Mouse (Mus musculus) ovary, postnatal 14 days (tissue): ENCODE results near the gene Zdhhc5.
"Not testable (repeated sequence)": the region's sequence is repeated elsewhere in the genome, so short reads cannot be mapped to it uniquely, and the experiment has no call there.

Experiments used
- DNase-seq: peaks from one replicate; pipeline ENCODE4 v3.0.0; 2022; ENCODE audit warnings: low spot score

The Zdhhc5 gene

GRCm38 (mm10) chr2:84734919-84735318, 19.9 kb upstream of the Zdhhc5 start:
- no peak for DNase-seq

DNA sequence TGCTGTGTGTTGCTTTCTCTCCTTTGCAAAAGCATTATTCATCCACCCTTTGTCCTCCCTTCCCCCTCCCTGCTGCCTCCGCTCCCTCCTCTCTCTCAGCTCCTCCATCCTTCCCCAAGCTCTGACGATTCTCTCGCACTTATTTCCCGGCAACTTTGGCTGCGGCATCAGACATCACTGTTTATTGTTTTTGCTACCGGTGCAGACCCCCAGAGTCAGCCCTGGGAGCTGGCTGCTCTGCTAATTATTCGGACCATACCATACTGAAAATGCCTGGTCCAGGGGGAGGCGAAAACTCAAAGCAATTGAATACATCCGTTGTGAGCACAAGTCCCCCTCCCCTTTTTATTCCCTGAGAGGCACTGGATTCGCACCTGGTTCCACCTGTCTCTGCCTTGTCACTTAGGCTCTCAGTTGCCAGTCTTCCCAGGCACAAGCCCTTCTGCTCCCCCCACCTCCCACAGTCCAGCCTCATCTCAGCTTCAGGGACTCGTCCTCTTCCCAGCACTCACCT, 19.4 kb upstream of the Zdhhc5 start:
- DNase-seq, result no peak

DNA sequence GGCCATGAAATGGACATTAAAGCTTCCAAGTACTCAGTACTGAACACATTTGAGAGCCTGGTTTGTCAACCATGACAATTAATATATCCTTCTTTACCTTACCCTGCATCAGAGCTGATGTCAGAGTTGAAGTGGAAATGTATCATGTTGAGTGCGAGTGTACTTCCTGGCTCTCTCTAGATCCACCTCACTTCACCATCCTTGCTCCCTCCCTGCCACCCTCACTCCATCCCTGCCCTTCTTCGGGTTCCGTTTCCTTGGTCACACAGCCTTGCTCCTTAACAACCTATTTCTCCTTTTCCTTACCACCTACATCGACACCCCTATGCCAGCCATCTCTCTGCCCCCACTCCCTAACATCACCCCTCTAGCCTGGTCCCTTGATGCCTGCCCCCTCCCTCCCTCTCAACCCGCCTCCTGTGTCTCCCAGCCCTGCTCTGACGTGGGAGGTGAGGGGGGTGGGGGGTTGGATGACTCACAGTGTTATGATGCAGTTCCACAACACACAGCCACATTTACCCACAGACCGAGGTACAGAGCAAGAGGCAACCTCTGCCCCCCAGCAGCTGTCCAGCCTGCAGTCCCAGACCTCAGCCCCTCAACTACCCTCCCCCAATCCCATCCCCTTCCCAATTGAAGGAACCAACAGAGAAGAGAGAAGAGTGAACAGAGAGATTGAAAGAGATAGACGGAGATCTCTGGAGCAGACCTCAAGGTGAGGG, 18.8 kb upstream of the Zdhhc5 start, which contains the start of gene Ypel4:
Ypel4 (plus strand) TSS at position 480 of the 722 bp plus-strand sequence.
- no peak for DNase-seq

DNA sequence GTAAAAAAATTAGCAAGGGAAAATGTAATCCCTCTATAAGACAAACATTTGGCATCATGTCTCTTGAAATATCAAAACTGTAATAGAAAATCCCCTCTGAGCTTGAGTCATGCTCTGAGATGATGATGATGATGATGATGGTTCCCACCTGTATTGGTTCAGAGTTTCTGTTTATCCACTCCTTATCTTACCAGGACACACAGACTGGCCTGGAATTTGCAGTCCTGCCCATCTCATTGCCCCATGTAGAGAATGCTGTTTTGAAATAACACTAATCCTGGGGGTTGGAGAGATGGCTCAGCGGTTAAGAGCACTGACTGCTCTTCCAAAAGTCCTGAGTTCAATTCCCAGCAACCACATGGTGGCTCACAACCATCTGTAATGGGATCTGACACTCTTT, 17.4 kb upstream of the Zdhhc5 start:
- DNase-seq, result no peak

DNA sequence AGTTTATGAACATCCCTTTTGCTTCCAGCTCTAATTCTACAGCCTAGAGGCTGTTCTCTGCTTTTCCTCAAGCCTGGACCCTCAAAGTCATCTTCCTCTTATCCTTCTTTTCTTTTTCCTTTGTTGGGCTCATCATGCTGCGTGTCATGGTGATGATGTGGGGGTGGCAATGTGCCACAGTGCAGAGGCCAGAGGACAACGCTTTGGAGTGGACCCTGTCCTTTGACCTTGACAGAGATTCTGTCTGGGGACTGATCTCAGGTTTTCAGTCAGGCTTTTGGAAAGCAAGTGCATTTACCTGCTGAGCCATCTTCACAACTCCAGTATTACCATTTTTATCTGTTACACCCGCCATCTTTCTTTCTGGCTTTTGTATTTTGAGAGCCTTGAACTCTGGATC, 16.2 kb upstream of the Zdhhc5 start:
- no peak for DNase-seq

DNA sequence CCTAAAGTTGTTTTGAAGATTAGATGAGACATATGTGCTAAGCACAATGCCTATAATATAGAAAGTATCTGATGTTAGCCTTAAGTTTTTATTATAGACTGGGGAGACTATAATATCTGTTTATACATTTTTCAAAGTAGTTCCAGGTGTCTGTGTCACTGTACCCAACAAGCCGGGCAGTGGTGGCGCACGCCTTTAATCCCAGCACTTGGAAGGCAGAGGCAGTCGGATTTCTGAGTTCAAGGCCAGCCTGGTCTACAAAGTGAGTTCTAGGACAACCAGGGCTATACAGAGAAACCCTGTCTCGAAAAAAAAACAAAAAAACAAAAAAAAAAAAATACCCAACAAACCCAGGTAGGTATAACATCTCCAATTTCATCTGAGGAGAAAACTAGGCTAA, 13.2 kb upstream of the Zdhhc5 start:
- not testable (repeated sequence) for DNase-seq

DNA sequence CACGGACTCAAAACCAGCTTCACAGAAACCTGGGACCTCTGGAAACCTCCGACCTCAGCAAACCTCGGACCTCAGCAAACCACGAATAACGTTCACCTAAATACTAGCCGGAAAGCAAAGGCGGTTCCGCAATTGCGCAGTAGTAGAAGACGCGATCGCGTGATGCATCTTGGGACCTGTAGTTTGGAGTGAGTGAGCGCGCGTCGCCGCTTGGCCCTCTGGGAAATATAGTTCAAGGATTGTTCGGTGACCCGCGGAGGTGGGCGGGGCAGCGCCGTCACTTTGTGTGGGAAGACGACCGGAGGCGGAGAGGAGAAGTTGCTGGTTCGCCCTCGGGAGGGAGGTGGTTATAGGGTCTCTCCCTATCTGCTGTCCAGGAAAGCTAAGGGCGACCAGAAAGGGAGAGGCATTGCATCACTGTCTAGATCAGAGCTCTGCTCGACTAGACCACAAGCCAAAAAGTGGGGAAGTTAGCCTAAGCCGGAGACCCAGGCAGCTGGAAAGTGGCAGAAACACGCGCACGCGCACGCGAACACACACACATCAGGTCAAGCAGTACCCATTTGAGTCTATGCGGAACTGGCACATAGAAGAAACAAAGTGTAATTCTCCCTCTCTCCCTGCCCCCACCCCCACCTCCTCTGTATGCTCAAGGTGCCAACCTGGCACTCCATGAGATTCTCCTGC, 12.3 kb upstream of the Zdhhc5 start, which contains the start of gene Clp1:
Clp1 (minus strand) TSS at position 179 of the 687 bp plus-strand sequence.
- peak; percentile 90 for DNase-seq

GRCm38 (mm10) chr2:84726716-84727115, 11.7 kb upstream of the Zdhhc5 start:
- DNase-seq, result no peak

DNA sequence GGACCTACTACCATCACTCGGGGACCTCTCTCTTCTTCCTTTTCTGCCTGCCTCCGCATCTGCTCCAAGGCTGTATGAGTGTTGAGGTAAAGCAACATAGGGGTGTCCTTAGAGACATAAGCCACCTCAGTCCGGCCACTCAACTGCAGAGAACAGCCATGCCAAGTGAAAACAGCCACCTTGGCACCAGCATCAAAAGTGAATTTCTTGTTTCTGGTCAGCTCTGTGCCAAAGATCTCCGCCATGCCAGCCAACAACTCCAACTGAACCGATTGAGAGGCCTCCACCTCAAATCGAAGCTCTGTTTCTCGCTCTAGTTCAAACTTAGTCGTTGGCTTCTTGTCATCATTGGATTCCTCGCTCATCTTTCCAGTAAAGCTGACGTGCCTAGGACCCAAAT, 10.8 kb upstream of the Zdhhc5 start:
- DNase-seq, result no peak

DNA sequence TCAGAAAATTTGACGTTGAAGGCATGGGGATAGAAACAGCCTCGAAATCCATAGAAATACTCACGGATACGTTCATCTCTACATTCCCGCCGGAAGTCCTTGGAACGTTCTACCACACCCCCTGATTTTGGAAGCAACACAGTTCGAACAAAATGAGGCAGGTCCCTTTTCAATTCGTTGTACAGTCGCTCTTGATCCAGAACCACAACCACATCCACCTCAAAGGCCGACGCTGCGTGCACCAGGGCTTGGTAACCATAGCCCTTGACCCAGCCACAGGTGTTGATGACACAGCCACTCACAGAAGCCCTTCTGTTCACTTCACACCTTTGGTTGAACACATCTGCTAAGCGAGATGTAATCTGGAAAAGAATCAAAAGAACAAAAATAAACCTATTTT, 8.9 kb upstream of the Zdhhc5 start:
- DNase-seq, result no peak

GRCm38 (mm10) chr2:84721182-84721581, 6.2 kb upstream of the Zdhhc5 start:
- DNase-seq, result no peak

- DNase-seq, result no peak
Measured at GRCm38 (mm10) chr2:84720718-84721117, 5.7 kb upstream of the Zdhhc5 start.

DNA sequence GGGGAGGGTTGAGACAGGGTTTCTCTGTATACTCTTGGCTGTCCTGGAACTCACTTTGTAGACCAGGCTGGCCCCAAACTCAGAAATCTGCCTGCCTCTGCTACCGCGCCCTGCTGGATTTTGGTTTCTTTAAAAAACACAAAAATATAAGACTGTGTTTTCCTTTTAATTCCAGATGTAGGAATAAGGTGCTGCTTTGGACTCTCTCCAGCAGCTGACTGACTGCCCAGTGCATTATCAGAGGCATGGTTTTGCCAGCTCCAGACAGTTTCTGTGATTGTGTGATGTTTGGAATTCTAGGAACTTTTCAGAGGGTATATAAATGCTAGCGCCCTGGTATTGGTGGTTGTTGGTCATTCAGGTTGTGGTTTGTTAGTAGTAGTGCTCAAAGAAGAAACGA, 2.4 kb upstream of the Zdhhc5 start:
- DNase-seq, result no peak

GRCm38 (mm10) chr2:84716423-84717355, 1.7 kb upstream of the Zdhhc5 start:
- no peak for DNase-seq

- DNase-seq, result no peak
Measured at GRCm38 (mm10) chr2:84715562-84716361, 782 bp upstream of the Zdhhc5 start.

DNA sequence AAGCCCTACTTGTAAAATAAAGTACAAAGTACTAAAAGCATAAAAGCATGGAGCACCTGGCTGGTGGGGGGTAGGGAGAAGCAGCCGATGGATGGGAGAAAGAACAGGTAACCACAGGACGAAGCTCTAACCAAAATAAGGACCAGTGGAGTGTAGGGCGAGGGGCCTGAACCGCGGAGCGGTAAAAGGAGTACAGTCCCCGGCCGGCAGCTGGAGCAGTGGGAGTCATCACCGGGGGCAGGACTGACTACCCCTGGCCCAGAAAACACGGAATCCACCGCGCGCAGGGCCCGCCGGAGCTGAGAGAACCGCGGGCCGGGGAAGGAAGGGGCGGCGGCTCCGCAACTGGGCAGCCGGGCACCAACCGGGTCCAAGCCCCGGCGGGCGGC, 564 bp downstream of the Zdhhc5 start:
- DNase-seq, result no peak

DNA sequence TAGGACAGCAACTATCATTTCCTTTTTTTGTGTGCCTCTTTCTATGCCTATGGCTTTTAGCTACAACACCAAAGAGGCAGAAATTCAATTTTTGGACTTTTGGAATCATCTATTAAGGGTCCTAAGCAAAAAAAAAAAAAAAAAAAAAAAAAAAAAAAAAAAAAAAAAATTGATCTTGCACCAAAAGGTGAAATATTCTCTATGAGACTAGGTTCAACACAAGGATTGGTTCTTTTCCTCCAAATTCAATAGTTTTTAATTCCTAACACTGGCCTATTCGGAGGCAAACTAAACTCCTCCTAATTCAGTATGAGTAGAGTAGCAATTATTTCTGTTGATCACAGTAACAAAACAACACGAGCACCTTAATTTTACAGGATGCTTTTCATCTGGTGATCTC, 3.1 kb downstream of the Zdhhc5 start:
- DNase-seq, result no peak

DNA sequence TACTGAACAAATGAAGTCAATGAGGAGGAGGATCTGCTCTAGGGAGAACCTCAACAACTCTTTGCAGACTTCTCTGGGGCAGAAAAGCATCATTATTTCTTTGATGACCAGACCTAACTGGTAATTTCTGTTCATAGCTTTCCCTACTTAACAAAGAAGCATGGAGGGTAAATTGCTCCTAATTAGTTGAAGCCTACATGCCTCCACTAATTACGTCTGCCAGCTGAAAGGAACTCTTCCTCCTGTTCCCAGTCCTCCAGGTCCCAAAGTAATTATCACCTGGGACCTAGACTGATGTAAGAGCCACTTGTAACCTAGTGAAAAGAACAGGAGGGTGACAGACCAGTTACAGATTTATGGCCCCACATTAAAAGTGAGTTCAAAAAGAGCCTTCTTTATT, 7.5 kb downstream of the Zdhhc5 start:
- DNase-seq, result no peak

DNA sequence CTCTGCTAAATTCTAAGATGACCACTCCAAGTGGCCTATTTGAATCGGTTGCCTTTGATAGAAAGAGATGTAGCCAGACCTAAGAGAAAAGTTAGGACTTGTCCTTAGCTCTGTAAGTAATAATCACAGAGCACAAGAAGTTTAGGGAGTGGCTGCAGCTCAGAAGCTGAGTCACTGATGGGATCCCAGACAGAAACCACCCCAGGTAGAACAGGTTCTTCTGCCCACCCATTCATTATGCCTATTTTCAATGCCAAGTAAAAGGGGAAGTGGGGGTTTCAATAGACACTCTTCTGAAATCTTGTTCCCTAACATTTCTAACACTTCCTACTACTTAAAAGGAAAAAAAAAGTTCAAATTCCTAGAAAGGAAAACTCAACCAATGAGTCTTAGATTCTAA, 9.7 kb downstream of the Zdhhc5 start:
- DNase-seq, result no peak

DNA sequence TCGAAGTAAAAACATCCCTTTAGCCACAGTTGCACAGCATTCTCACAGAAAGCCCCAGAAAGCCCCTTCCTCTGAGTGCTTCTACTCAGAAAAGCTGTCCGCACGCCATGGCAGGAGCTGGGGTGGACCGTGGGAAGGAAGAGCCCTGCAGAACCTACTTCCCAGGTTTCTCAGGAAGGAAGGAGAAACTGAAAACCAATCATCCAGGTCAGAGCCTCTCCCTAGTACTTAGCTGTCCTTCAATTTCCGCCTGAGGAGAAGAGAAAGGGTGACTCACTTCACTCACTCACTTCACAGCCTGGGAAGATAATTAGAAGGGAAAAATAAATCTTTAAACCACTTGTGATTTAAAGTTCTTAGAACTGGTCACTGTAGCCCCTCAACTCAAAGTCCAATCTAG, 10.7 kb downstream of the Zdhhc5 start:
- no peak for DNase-seq

DNA sequence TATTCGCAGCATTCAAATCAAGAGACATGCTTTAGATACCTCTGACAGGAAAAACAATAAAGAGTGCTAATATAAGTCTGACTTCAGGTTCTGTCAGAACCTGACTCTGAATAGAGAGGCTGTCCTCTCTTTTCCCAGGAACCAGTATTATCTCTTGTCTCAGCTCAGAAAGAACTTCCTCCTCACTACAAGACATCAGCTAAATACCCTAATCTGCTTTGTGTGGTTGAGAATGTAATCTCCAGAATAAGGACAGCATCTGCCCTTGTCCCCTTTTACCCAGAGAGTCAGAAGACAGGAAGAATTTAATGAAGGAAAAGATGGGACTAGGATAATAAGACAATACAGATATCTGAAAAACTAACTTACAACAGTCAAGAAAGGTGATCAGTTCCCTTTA, 11.5 kb downstream of the Zdhhc5 start:
- DNase-seq, result no peak
